Mouse (Mus musculus) heart, embryonic 14.5 days (tissue): ENCODE data around the gene Sit1. TPM values are rescaled to one million over a fixed set of nuclear protein-coding genes. Genes with fewer than 3 reads are reported as not detected.

ENCODE experiments used
- ATAC-seq: fragments of 200-750 bp; cut with Nextera tagmentation; 2 replicates; pipeline ENCODE4 v1.8.0; 2017; ENCODE audit warnings: low read depth, moderate TSS enrichment; ENCODE audit not compliant: insufficient number of reproducible peaks, insufficient read depth, low FRiP score
- H3K27ac ChIP-seq, 2 experiments: fragments of 200-500 bp in 1 of 2; fragments of 300-500 bp in 1 of 2; sonication (generic) in 1 of 2; replicated peaks in 1 of 2; 2 replicates each; pipeline ENCODE4 v1.5.1; 2012 to 2014; ENCODE audit warnings: low read depth in 2 of 2, low read length in 2 of 2, control low read depth in 1 of 2, mild to moderate bottlenecking in 1 of 2, mixed read lengths in 1 of 2; ENCODE audit not compliant: control insufficient read depth in 1 of 2, insufficient read depth in 1 of 2
- H3K27me3 ChIP-seq: fragments of 300-500 bp; sonication (generic); 2 replicates; pipeline ENCODE4 v1.6.1; 2014; ENCODE audit warnings: mild to moderate bottlenecking, low read length, control low read depth; ENCODE audit not compliant: control insufficient read depth, insufficient read depth
- H3K36me3 ChIP-seq: fragments of 300-500 bp; sonication (generic); 2 replicates; pipeline ENCODE4 v1.6.1; 2014; ENCODE audit warnings: mild to moderate bottlenecking, control low read depth, low read length, mixed read lengths; ENCODE audit not compliant: control insufficient read depth, insufficient read depth
- H3K4me1 ChIP-seq, 2 experiments: fragments of 200-500 bp in 1 of 2; fragments of 300-500 bp in 1 of 2; sonication (generic) in 1 of 2; 2 replicates each; pipeline ENCODE4 v1.6.1; 2012 to 2014; ENCODE audit warnings: low read length in 2 of 2, control low read depth in 1 of 2, mixed read lengths in 1 of 2; ENCODE audit not compliant: control insufficient read depth in 2 of 2, insufficient read depth in 2 of 2
- H3K4me2 ChIP-seq: fragments of 300-500 bp; sonication (generic); 2 replicates; pipeline ENCODE4 v1.6.1; 2014; ENCODE audit warnings: mild to moderate bottlenecking, low read length
- H3K4me3 ChIP-seq, 2 experiments: fragments of 200-500 bp in 1 of 2; fragments of 300-500 bp in 1 of 2; sonication (generic) in 1 of 2; 2 replicates each; pipeline ENCODE4 v1.5.1; 2012 to 2014; ENCODE audit warnings: low read length in 2 of 2, mild to moderate bottlenecking in 2 of 2, control low read depth in 1 of 2, low read depth in 1 of 2, moderate library complexity in 1 of 2; ENCODE audit not compliant: control insufficient read depth in 1 of 2, insufficient read depth in 1 of 2
- H3K9ac ChIP-seq: fragments of 300-500 bp; sonication (generic); 2 replicates; pipeline ENCODE4 v1.6.1; 2014; ENCODE audit warnings: mild to moderate bottlenecking, low read length
- H3K9me3 ChIP-seq: fragments of 300-500 bp; sonication (generic); 2 replicates; pipeline ENCODE4 v1.6.1; 2016; ENCODE audit warnings: low read length, control low read depth; ENCODE audit not compliant: control insufficient read depth
- WGBS: fragments of 180-500 bp; shearing (Covaris S2); extraction: QIAGEN DNeasy Blood & Tissue Kit; methylation state at CpG from one replicate; pipeline ENCODE4 v1.1.7; 2014; 5-methylcytosine and 5-hydroxymethylcytosine counted together
- polyA plus RNA-seq: library from polyadenylated mRNA; unstranded; fragments of >200 nt; fragmentation: Nextera tagmentation; extraction: Ambion mirVana; gene quantifications from 2 replicates; pipeline ENCODE4 v1.2.1, GENCODE M21; 2014

Sit1 gene
- polyA plus RNA-seq, 1 experiment from 2014 or later = not detected

- Histone ChIP-seq H3K27ac (no peak overlapping the region), H3K36me3 (no peaks in the 10 kb centered on the region), H3K9ac (no peak overlapping the region), H3K4me3 (no peak overlapping the region), H3K4me2 (no peak overlapping the region), H3K4me1 (peaks cover 2 to 8% of the 10 kb centered on the region in 2 experiments; a peak in 3 of 4 replicates), H3K27me3 (no peaks in the 10 kb centered on the region; the same call in 1 of the 2 replicates), H3K9me3 (no peaks in the 10 kb centered on the region)
- no peak for ATAC-seq
- WGBS = 76% methylated on average over 1 of the region's 1 CpGs
These were observed 50.7 kb downstream of the Sit1 start for GRCm38 (mm10) chr4:43432832-43433231.

Other genes with a start within 250 kb of the Sit1 start
- gene Atp8b5, start 216.6 kb downstream of the Sit1 start, polyA plus RNA-seq = 0.20 and 0.43 TPM in 2 replicates
- 6.4 and 10.9 TPM in 2 replicates for gene Rusc2, start 101.8 kb downstream of the Sit1 start, polyA plus RNA-seq
- gene Fam166b, start 54.6 kb downstream of the Sit1 start, polyA plus RNA-seq = 0.16 TPM in 1 of 2 replicates, not detected in the other
- 8.9 and 9.4 TPM in 2 replicates for gene Tesk1, start 41.8 kb downstream of the Sit1 start, polyA plus RNA-seq
- 3.1 and 3.9 TPM in 2 replicates for gene Cd72, start 29.1 kb downstream of the Sit1 start, polyA plus RNA-seq
- 76.5 and 85.8 TPM in 2 replicates for gene Ccdc107, start 9.2 kb upstream of the Sit1 start, polyA plus RNA-seq
- gene Arhgef39, start 16.0 kb upstream of the Sit1 start, polyA plus RNA-seq = 28.7 and 31.0 TPM in 2 replicates
- 2.1 and 2.4 TPM in 2 replicates for gene Car9, start 23.2 kb upstream of the Sit1 start, polyA plus RNA-seq
- gene Tpm2, start 40.0 kb upstream of the Sit1 start, polyA plus RNA-seq = 142 and 159 TPM in 2 replicates
- 57.3 and 62.3 TPM in 2 replicates for gene Creb3, start 78.6 kb upstream of the Sit1 start, polyA plus RNA-seq
- gene Tln1, start 79.0 kb upstream of the Sit1 start, polyA plus RNA-seq = 77.5 and 90.9 TPM in 2 replicates
- gene Rgp1, start 95.0 kb upstream of the Sit1 start, polyA plus RNA-seq = 18.3 and 24.9 TPM in 2 replicates
- gene Gba2, start 95.1 kb upstream of the Sit1 start, polyA plus RNA-seq = 16.5 and 16.7 TPM in 2 replicates
- 0.36 TPM in 1 of 2 replicates, not detected in the other for gene Msmp, start 100.8 kb upstream of the Sit1 start, polyA plus RNA-seq
- gene Npr2, start 148.2 kb upstream of the Sit1 start, polyA plus RNA-seq = 10.6 and 13.2 TPM in 2 replicates
- 0.18 and 0.77 TPM in 2 replicates for gene Spag8, start 169.9 kb upstream of the Sit1 start, polyA plus RNA-seq
- 194 and 213 TPM in 2 replicates for gene Hint2, start 172.7 kb upstream of the Sit1 start, polyA plus RNA-seq
- 4.2 and 4.5 TPM in 2 replicates for gene Tmem8b, start 185.2 kb upstream of the Sit1 start, polyA plus RNA-seq
- gene Fam221b, start 185.4 kb upstream of the Sit1 start, polyA plus RNA-seq = 3.9 and 4.5 TPM in 2 replicates
- gene Olfr70, start 217.1 kb upstream of the Sit1 start, polyA plus RNA-seq = not detected in 2 replicates
- not detected in 2 replicates for gene Olfr71, start 226.5 kb upstream of the Sit1 start, polyA plus RNA-seq
- 0.81 and 1.5 TPM in 2 replicates for gene Hrct1, start 243.5 kb upstream of the Sit1 start, polyA plus RNA-seq
- 0.23 and 0.42 TPM in 2 replicates for gene Spaar, start 246.3 kb upstream of the Sit1 start, polyA plus RNA-seq